Mouse (Mus musculus) MEL (cell line): Measurements from ENCODE around the gene Cenpc1.

Experiments
- ELF1 ChIP-seq: IDR thresholded peaks from 2 replicates; pipeline ENCODE4 v1.6.1; 2014; ENCODE audit warnings: low read depth, mild to moderate bottlenecking, inconsistent platforms, low read length, improper control_type of control experiment, moderate library complexity
- HCFC1 ChIP-seq: IDR thresholded peaks from 2 replicates; pipeline ENCODE4 v1.6.1; 2012; ENCODE audit warnings: low read depth, mild to moderate bottlenecking, inconsistent platforms, low read length, improper control_type of control experiment, moderate library complexity
- KAT2A ChIP-seq: conservative IDR thresholded peaks from 2 replicates; pipeline ENCODE4 v1.6.1; 2012; ENCODE audit warnings: low read depth, low read length, improper control_type of control experiment, inconsistent platforms
- NELFE ChIP-seq: IDR thresholded peaks from 2 replicates; pipeline ENCODE4 v1.6.1; 2011; ENCODE audit warnings: low read depth, low read length, improper control_type of control experiment
- POLR2A ChIP-seq, 2 experiments: IDR thresholded peaks; 2 replicates each; pipeline ENCODE4 v1.6.1; 2011 to 2012; ENCODE audit warnings: low read length in 2 of 2, mild to moderate bottlenecking in 2 of 2, control low read depth in 1 of 2, improper control_type of control experiment in 1 of 2, low read depth in 1 of 2, moderate library complexity in 1 of 2; ENCODE audit not compliant: control insufficient read depth in 1 of 2, insufficient read depth in 1 of 2, poor library complexity in 1 of 2
- TBP ChIP-seq: IDR thresholded peaks from 2 replicates; pipeline ENCODE4 v1.8.0; 2011; ENCODE audit warnings: low read depth, low read length, improper control_type of control experiment
- TCF12 ChIP-seq: IDR thresholded peaks from 2 replicates; pipeline ENCODE4 v1.6.1; 2014; ENCODE audit warnings: low read depth, mild to moderate bottlenecking, inconsistent platforms, low read length, improper control_type of control experiment, moderate library complexity

DNA sequence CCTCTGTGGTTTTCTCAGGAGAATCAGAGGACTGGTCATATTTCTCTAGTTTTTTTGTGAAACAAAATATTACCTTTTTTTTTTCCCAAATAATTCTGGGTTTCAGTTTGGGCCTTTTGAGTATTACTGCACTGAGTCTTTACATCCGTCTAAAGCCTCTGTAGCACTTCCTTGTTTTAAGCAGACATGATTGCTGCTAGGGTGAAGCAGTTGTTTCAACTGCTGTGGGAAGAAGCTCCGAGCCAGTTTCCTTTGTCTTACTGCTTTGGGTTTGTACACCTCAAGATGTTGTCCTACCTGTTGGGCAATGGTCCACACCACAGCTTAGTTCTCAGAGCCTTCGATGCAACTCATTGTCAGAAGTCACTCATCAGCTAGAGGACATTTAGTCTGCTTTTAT, 35.2 kb upstream of the Cenpc1 start:
- no peak for TF ChIP-seq HCFC1
- TF ChIP-seq KAT2A: no peak
- TF ChIP-seq POLR2A (IDR thresholded peaks at IDR 0.05; ENCODE audit: control insufficient read depth in 1 of 2, insufficient read depth in 1 of 2, low read depth in 1 of 2, low read length in 2 of 2, poor library complexity in 1 of 2): no peak
- TF ChIP-seq NELFE: no peak
- TF ChIP-seq ELF1: no peak
- no peak for TF ChIP-seq TBP
- TF ChIP-seq TCF12: no peak
